Mouse (Mus musculus) embryonic stem cell, embryonic (primary cell): ENCODE results near the gene Lgals7.

ENCODE experiments used
- CTCF ChIA-PET, 4 experiments: fragments of 300-600 bp in 2 of 4; fragments of 350-600 bp in 2 of 4; sonication (Branson Sonifier 250); formaldehyde crosslinking; loops; one replicate each; lab custom pipeline; 2022; ENCODE audit warnings: inconsistent platforms in 2 of 4; lab: Charles Lee
- POLR2A ChIA-PET, 4 experiments: fragments of 300-600 bp in 2 of 4; fragments of 350-600 bp in 2 of 4; sonication (Branson Sonifier 250); formaldehyde crosslinking; loops; one replicate each; lab custom pipeline; 2022; ENCODE audit warnings: antibody characterized with exemption in 4 of 4, inconsistent platforms in 1 of 4; lab: Charles Lee

The Lgals7 gene

GRCm38 (mm10) chr7:28881199-28881598 lies 17.5 kb downstream of the Lgals7 start, which contains the start of gene Capn12:
TSS of gene Capn12 (plus strand) at chr7:28881422.
- CTCF ChIA-PET, result interaction anchor here in 1 of 4 experiments (1.1 to 1.7 kb wide), 2 partner anchors 85 to 139 kb away, joined by 4 to 5 read pairs; partner anchors contain the start of genes Mrps12 and Sars2
- POLR2A ChIA-PET, result interaction anchor here in 3 of 4 experiments (0.5 to 2.3 kb wide), 13 partner anchors 9 to 210 kb away, joined by 3 to 12 read pairs (median 4); no protein-coding TSS in a partner anchor

- ChIA-PET CTCF (interaction anchor here in 3 of 4 experiments (0.9 to 1.4 kb wide), 3 partner anchors 14 to 40 kb away, joined by 3 read pairs; no protein-coding TSS in a partner anchor), POLR2A (interaction anchor here in 2 of 4 experiments (0.7 to 1.4 kb wide), 5 partner anchors 9 to 104 kb away, joined by 3 read pairs; no protein-coding TSS in a partner anchor)
These were observed 19.4 kb downstream of the Lgals7 start for GRCm38 (mm10) chr7:28883039-28883438.

- CTCF ChIA-PET, result interaction anchor here in 3 of 4 experiments (0.5 to 1.4 kb wide), 5 partner anchors 15 to 57 kb away, joined by 3 to 15 read pairs (median 3); no protein-coding TSS in a partner anchor
- POLR2A ChIA-PET, result interaction anchor here in 1 of 4 experiments (0.7 to 1.1 kb wide), 3 partner anchors 10 to 105 kb away, joined by 3 read pairs; no protein-coding TSS in a partner anchor
These were observed 20.1 kb downstream of the Lgals7 start for GRCm38 (mm10) chr7:28883704-28884103.

GRCm38 (mm10) chr7:28886486-28886885 lies 22.8 kb downstream of the Lgals7 start:
- ChIA-PET CTCF (interaction anchor here in 1 of 4 experiments (0.5 to 1.8 kb wide), 2 partner anchors 15 to 39 kb away, joined by 4 to 6 read pairs; no protein-coding TSS in a partner anchor), POLR2A (interaction anchor here in 2 of 4 experiments (0.6 to 1.6 kb wide), 8 partner anchors 12 to 103 kb away, joined by 3 to 8 read pairs (median 3); partner anchors contain the start of genes Eif3k (in 2 of the 2) and Map4k1 (in 2 of the 2))

GRCm38 (mm10) chr7:28888701-28889161 lies 25.1 kb downstream of the Lgals7 start:
- POLR2A ChIA-PET, result interaction anchor here in 2 of 4 experiments (0.8 to 2.5 kb wide), 7 partner anchors 10 to 71 kb away, joined by 3 to 17 read pairs (median 4); no protein-coding TSS in a partner anchor
- CTCF ChIA-PET, result interaction anchor here in 2 of 4 experiments (0.6 kb wide), 2 partner anchors 94 to 211 kb away, joined by 3 to 8 read pairs; no protein-coding TSS in a partner anchor

GRCm38 (mm10) chr7:28892601-28893000 lies 28.9 kb downstream of the Lgals7 start:
- CTCF ChIA-PET, result interaction anchor here in 1 of 4 experiments (2.1 kb wide), 1 partner anchor 113 kb away, joined by 11 read pairs; no protein-coding TSS in a partner anchor
- POLR2A ChIA-PET, result interaction anchor here in 3 of 4 experiments (0.6 to 1.6 kb wide), 7 partner anchors 10 to 330 kb away, joined by 3 to 6 read pairs (median 3); no protein-coding TSS in a partner anchor

- POLR2A ChIA-PET, result interaction anchor here (0.7 to 1.7 kb wide), 10 partner anchors 8 to 476 kb away, joined by 3 to 11 read pairs (median 3); partner anchors contain the start of genes Eif3k (in 1 of the 4) and Map4k1 (in 1 of the 4)
- CTCF ChIA-PET, result interaction anchor here in 3 of 4 experiments (0.6 to 2.1 kb wide), 6 partner anchors 11 to 1914 kb away, joined by 3 to 11 read pairs (median 4); no protein-coding TSS in a partner anchor
These were observed 30.1 kb downstream of the Lgals7 start for GRCm38 (mm10) chr7:28893643-28894265.

GRCm38 (mm10) chr7:28894942-28895341 lies 31.3 kb downstream of the Lgals7 start:
- ChIA-PET CTCF (no interaction called here), POLR2A (interaction anchor here in 2 of 4 experiments (0.6 to 1.7 kb wide), 5 partner anchors 9 to 92 kb away, joined by 3 to 5 read pairs (median 4); partner anchors contain the start of genes Actn4 (in 1 of the 2), Eif3k (in 1 of the 2) and Map4k1 (in 1 of the 2))

GRCm38 (mm10) chr7:28897661-28898060 lies 34.0 kb downstream of the Lgals7 start:
- CTCF ChIA-PET, result interaction anchor here in 1 of 4 experiments (1.5 kb wide), 1 partner anchor 19 kb away, joined by 3 read pairs; no protein-coding TSS in a partner anchor
- POLR2A ChIA-PET, result interaction anchor here in 2 of 4 experiments (0.6 to 1.5 kb wide), 4 partner anchors 11 to 1561 kb away, joined by 3 to 5 read pairs (median 4); no protein-coding TSS in a partner anchor

GRCm38 (mm10) chr7:28899972-28900371 lies 36.3 kb downstream of the Lgals7 start:
- ChIA-PET POLR2A (interaction anchor here (0.5 to 3.0 kb wide), 18 partner anchors 10 to 226 kb away, joined by 3 to 17 read pairs (median 4); partner anchors contain the start of gene Actn4 (in 1 of the 4)), CTCF (interaction anchor here in 1 of 4 experiments (0.6 kb wide), 1 partner anchor 12 kb away, joined by 3 read pairs; no protein-coding TSS in a partner anchor)

GRCm38 (mm10) chr7:28901311-28902125 lies 37.9 kb downstream of the Lgals7 start:
- CTCF ChIA-PET, result interaction anchor here in 1 of 4 experiments (0.5 kb wide), 1 partner anchor 37 kb away, joined by 4 read pairs; no protein-coding TSS in a partner anchor
- POLR2A ChIA-PET, result interaction anchor here (0.6 to 3.0 kb wide), 11 partner anchors 9 to 147 kb away, joined by 3 to 17 read pairs (median 4); no protein-coding TSS in a partner anchor

GRCm38 (mm10) chr7:28902180-28902579 lies 38.5 kb downstream of the Lgals7 start:
- ChIA-PET CTCF (interaction anchor here in 1 of 4 experiments (0.5 kb wide), 1 partner anchor 37 kb away, joined by 4 read pairs; no protein-coding TSS in a partner anchor), POLR2A (interaction anchor here (0.6 to 2.6 kb wide), 9 partner anchors 11 to 147 kb away, joined by 3 to 12 read pairs (median 4); no protein-coding TSS in a partner anchor)

- CTCF ChIA-PET, result interaction anchor here in 1 of 4 experiments (0.9 kb wide), 1 partner anchor 14 kb away, joined by 3 read pairs; no protein-coding TSS in a partner anchor
- POLR2A ChIA-PET, result interaction anchor here (0.6 to 2.2 kb wide), 6 partner anchors 9 to 93 kb away, joined by 3 to 12 read pairs (median 4); partner anchors contain the start of genes Eif3k (in 1 of the 4) and Map4k1 (in 1 of the 4)
These were observed 39.2 kb downstream of the Lgals7 start for GRCm38 (mm10) chr7:28902809-28903208.

GRCm38 (mm10) chr7:28903778-28904177 lies 40.1 kb downstream of the Lgals7 start:
- POLR2A ChIA-PET, result interaction anchor here in 3 of 4 experiments (0.6 to 2.2 kb wide), 7 partner anchors 8 to 94 kb away, joined by 3 to 12 read pairs (median 4); partner anchors contain the start of genes Eif3k (in 1 of the 3) and Map4k1 (in 1 of the 3)

GRCm38 (mm10) chr7:28907195-28907594 lies 43.5 kb downstream of the Lgals7 start:
- POLR2A ChIA-PET, result interaction anchor here in 1 of 4 experiments (2.5 kb wide), 1 partner anchor 14 kb away, joined by 13 read pairs; no protein-coding TSS in a partner anchor
- CTCF ChIA-PET, result no interaction called here

More at GRCm38 (mm10) chr7:28903778-28904177, 40.1 kb downstream of the Lgals7 start:
- CTCF ChIA-PET, result interaction anchor here in 2 of 4 experiments (0.9 to 1.0 kb wide), 2 partner anchors 13 kb away, joined by 3 read pairs; no protein-coding TSS in a partner anchor

- ChIA-PET CTCF (no interaction called here), POLR2A (interaction anchor here in 3 of 4 experiments (0.5 to 3.9 kb wide), 9 partner anchors 8 to 47 kb away, joined by 3 to 15 read pairs (median 3); no protein-coding TSS in a partner anchor)
These were observed 48.0 kb downstream of the Lgals7 start for GRCm38 (mm10) chr7:28911632-28912031.
